Mouse (Mus musculus): ENCODE results near the gene Tnfsfm13.

Gene Tnfsfm13

GRCm38 (mm10) chr11:69680136-69680855, 15.6 kb downstream of the Tnfsfm13 start:
- no peak for DNase-seq (ENCODE audit: low spot score)

GRCm38 (mm10) chr11:69679144-69679543, 16.8 kb downstream of the Tnfsfm13 start:
- DNase-seq (ENCODE audit: low spot score) = no peak

GRCm38 (mm10) chr11:69672211-69672706, 23.6 kb downstream of the Tnfsfm13 start, which contains the start of gene Eif4a1:
TSS of gene Eif4a1 (minus strand) at chr11:69672423.
- peak; percentile 100 for DNase-seq (ENCODE audit: low spot score)

- no peak for DNase-seq (ENCODE audit: low spot score)
Observed at GRCm38 (mm10) chr11:69671726-69672124, 24.2 kb downstream of the Tnfsfm13 start.

- DNase-seq (ENCODE audit: low spot score) = peak; percentile 95
Observed at GRCm38 (mm10) chr11:69670786-69671725, 24.8 kb downstream of the Tnfsfm13 start.

- no peak for DNase-seq (ENCODE audit: low spot score)
Observed at GRCm38 (mm10) chr11:69666665-69667005, 29.3 kb downstream of the Tnfsfm13 start.

GRCm38 (mm10) chr11:69665961-69666664, 29.8 kb downstream of the Tnfsfm13 start, which contains the start of gene Cd68:
TSS of gene Cd68 (minus strand) at chr11:69666153.
- peak; percentile 76 for DNase-seq (ENCODE audit: low spot score)

GRCm38 (mm10) chr11:69665457-69665960, 30.4 kb downstream of the Tnfsfm13 start:
- DNase-seq (ENCODE audit: low spot score) = no peak

- no peak for DNase-seq (ENCODE audit: low spot score)
Observed at GRCm38 (mm10) chr11:69664841-69665240, 31.1 kb downstream of the Tnfsfm13 start.

GRCm38 (mm10) chr11:69663795-69664194, 32.1 kb downstream of the Tnfsfm13 start:
- no peak for DNase-seq (ENCODE audit: low spot score)

- DNase-seq (ENCODE audit: low spot score) = no peak
Observed at GRCm38 (mm10) chr11:69662967-69663671, 32.8 kb downstream of the Tnfsfm13 start.

- peak; percentile 96 for DNase-seq (ENCODE audit: low spot score)
Observed at GRCm38 (mm10) chr11:69662213-69662966, 33.5 kb downstream of the Tnfsfm13 start, which contains the start of gene Mpdu1. TSS of gene Mpdu1 (minus strand) at chr11:69662642.

GRCm38 (mm10) chr11:69661221-69661881, 34.5 kb downstream of the Tnfsfm13 start:
- DNase-seq (ENCODE audit: low spot score) = no peak

- no peak for DNase-seq (ENCODE audit: low spot score)
Observed at GRCm38 (mm10) chr11:69657462-69657881, 38.4 kb downstream of the Tnfsfm13 start.

GRCm38 (mm10) chr11:69656617-69657461, 39.1 kb downstream of the Tnfsfm13 start:
- peak; percentile 59 for DNase-seq (ENCODE audit: low spot score)

- no peak for DNase-seq (ENCODE audit: low spot score)
Observed at GRCm38 (mm10) chr11:69656065-69656455, 39.8 kb downstream of the Tnfsfm13 start.

GRCm38 (mm10) chr11:69655264-69656064, 40.4 kb downstream of the Tnfsfm13 start, which contains the start of gene Sox15:
TSS of gene Sox15 (plus strand) at chr11:69655314.
- peak; percentile 57 for DNase-seq (ENCODE audit: low spot score)

- DNase-seq (ENCODE audit: low spot score) = no peak
Observed at GRCm38 (mm10) chr11:69654760-69655159, 41.1 kb downstream of the Tnfsfm13 start.
